Mouse (Mus musculus): Measurements from ENCODE around the gene Kcnq2.

- TF ChIP-seq POLR2A (IDR thresholded peaks at IDR 0.05; ENCODE audit: borderline replicate concordance, control insufficient read depth, low read depth, low read length), result no peak
- no peak for TF ChIP-seq CTCF (IDR thresholded peaks at IDR 0.05; ENCODE audit: control insufficient read depth, insufficient read depth, low read length)
Observed at GRCm38 (mm10) chr2:181102161-181102560, 32.9 kb downstream of the Kcnq2 start.

Data from bone marrow, adult 2 months (tissue).